Mouse (Mus musculus) kidney, postnatal 25 days (tissue): Measurements from ENCODE around the gene Retreg3.

ENCODE experiments used
- DNase-seq, 2 experiments: peaks; one replicate each; pipeline ENCODE4 v3.0.0; 2021; ENCODE audit warnings: mixed read lengths in 2 of 2

The Retreg3 gene

GRCm38 (mm10) chr11:101071810-101072428 lies 47.8 kb downstream of the Retreg3 start:
- no peak for DNase-seq

GRCm38 (mm10) chr11:101070987-101071386 lies 48.7 kb downstream of the Retreg3 start:
- no peak for DNase-seq

GRCm38 (mm10) chr11:101070189-101070527 lies 49.5 kb downstream of the Retreg3 start:
- DNase-seq: no peak

GRCm38 (mm10) chr11:101069391-101070188 lies 50.1 kb downstream of the Retreg3 start, which contains the start of gene Naglu:
Gene Naglu (plus strand): TSS chr11:101070012.
- DNase-seq: peak; percentile 98 to 99

GRCm38 (mm10) chr11:101066549-101067412 lies 52.9 kb downstream of the Retreg3 start:
- peak; percentile 90 to 92 for DNase-seq

- DNase-seq: no peak
Observed at GRCm38 (mm10) chr11:101065002-101065401, 54.7 kb downstream of the Retreg3 start.

- no peak for DNase-seq
Observed at GRCm38 (mm10) chr11:101064462-101064861, 55.2 kb downstream of the Retreg3 start.

GRCm38 (mm10) chr11:101063676-101064327 lies 55.9 kb downstream of the Retreg3 start:
- peak; percentile 37 to 71 for DNase-seq

- peak in 1 of 2 experiments; percentile 54 for DNase-seq
Observed at GRCm38 (mm10) chr11:101062971-101063675, 56.6 kb downstream of the Retreg3 start.

GRCm38 (mm10) chr11:101062165-101062884 lies 57.4 kb downstream of the Retreg3 start:
- DNase-seq: peak; percentile 24 to 59

GRCm38 (mm10) chr11:101061049-101061448 lies 58.6 kb downstream of the Retreg3 start:
- DNase-seq: peak in 1 of 2 experiments; percentile 30

- DNase-seq: peak; percentile 73 to 84
Observed at GRCm38 (mm10) chr11:101060126-101060525, 59.6 kb downstream of the Retreg3 start.

- peak in 1 of 2 experiments; percentile 27 for DNase-seq
Observed at GRCm38 (mm10) chr11:101059473-101059872, 60.2 kb downstream of the Retreg3 start.

GRCm38 (mm10) chr11:101058726-101059125 lies 61.0 kb downstream of the Retreg3 start:
- DNase-seq: peak in 1 of 2 experiments; percentile 72

GRCm38 (mm10) chr11:101057860-101058259 lies 61.8 kb downstream of the Retreg3 start:
- DNase-seq: peak; percentile 85 to 93

GRCm38 (mm10) chr11:101056885-101057284 lies 62.8 kb downstream of the Retreg3 start:
- no peak for DNase-seq

GRCm38 (mm10) chr11:101055418-101055817 lies 64.3 kb downstream of the Retreg3 start:
- DNase-seq: peak in 1 of 2 experiments; percentile 36

- peak in 1 of 2 experiments; percentile 15 for DNase-seq
Observed at GRCm38 (mm10) chr11:101053974-101054373, 65.7 kb downstream of the Retreg3 start.

GRCm38 (mm10) chr11:101052751-101053473 lies 66.8 kb downstream of the Retreg3 start:
- peak in 1 of 2 experiments; percentile 43 for DNase-seq

- peak in 1 of 2 experiments; percentile 30 for DNase-seq
Observed at GRCm38 (mm10) chr11:101051617-101052016, 68.1 kb downstream of the Retreg3 start.
